In genomic region chr17:80086591-80086990, GRCm38 (mm10) we compare ENCODE assay signal across 17 mouse cellular contexts.
"Had no signal": no experiment of that assay in that cellular context is flagged by ENCODE, and none has a peak within 500 bp of the region (broad histone marks: within the 10 kb centered on the region; RNA-seq: fewer than 3 reads in every experiment).

No protein-coding gene starts in this region.

- H3K36me3 ChIP-seq: neural tube, embryonic 12.5 days; neural tube, embryonic 13.5 days; neural tube, embryonic 15.5 days; stomach, embryonic 15.5 days had no signal

- H3K27ac ChIP-seq: neural tube, embryonic 12.5 days; neural tube, embryonic 13.5 days; neural tube, embryonic 15.5 days; stomach, embryonic 15.5 days; stomach, postnatal 0 days had no signal

- DNase-seq: retina, postnatal 1 day; right cerebral cortex, adult 18-20 months; right cerebral cortex, postnatal 14 days; right cerebral cortex, postnatal 25 days; right cerebral cortex, postnatal 4 days; spleen, adult 18-20 months; thymus, adult 18-20 months; thymus, adult 2 months; thymus, postnatal 14 days; thymus, postnatal 25 days; thymus, postnatal 36 days; thymus, postnatal 4 days had no signal

- H3K4me3 ChIP-seq: neural tube, embryonic 12.5 days; neural tube, embryonic 13.5 days; neural tube, embryonic 15.5 days; stomach, embryonic 15.5 days had no signal

- H3K4me1 ChIP-seq: neural tube, embryonic 12.5 days; neural tube, embryonic 13.5 days; neural tube, embryonic 15.5 days; stomach, embryonic 15.5 days had no signal

- H3K9ac ChIP-seq: neural tube, embryonic 12.5 days; neural tube, embryonic 13.5 days; neural tube, embryonic 15.5 days; stomach, embryonic 15.5 days had no signal

- H3K27me3 ChIP-seq: neural tube, embryonic 12.5 days; neural tube, embryonic 13.5 days; neural tube, embryonic 15.5 days; stomach, embryonic 15.5 days had no signal
